Mouse (Mus musculus) brown adipose tissue, adult 24 weeks (tissue): ENCODE results near the gene Lrrc73. TPM values are rescaled to one million over a fixed set of nuclear protein-coding genes. Genes with fewer than 3 reads are reported as not detected.

Experiments used
- H3K27ac ChIP-seq: fragments of 200-500 bp; replicated peaks from 2 replicates; pipeline ENCODE4 v1.5.1; 2012; ENCODE audit warnings: low read depth, mild to moderate bottlenecking, low read length
- H3K4me1 ChIP-seq: fragments of 200-500 bp; 2 replicates; pipeline ENCODE4 v1.6.1; 2012; ENCODE audit warnings: low read length, mixed read lengths; ENCODE audit not compliant: control insufficient read depth, insufficient read depth, insufficient read length
- H3K4me3 ChIP-seq: fragments of 200-500 bp; 2 replicates; pipeline ENCODE4 v1.5.1; 2012; ENCODE audit warnings: low read depth, mild to moderate bottlenecking, low read length, moderate library complexity; ENCODE audit not compliant: insufficient read depth
- polyA plus RNA-seq: library from polyadenylated mRNA; stranded (reverse); fragments of >200 nt; gene quantifications from 2 replicates; pipeline ENCODE4 v1.2.4, GENCODE M21; 2012; ENCODE audit not compliant: missing spikeins, insufficient read depth, insufficient read length

Lrrc73 gene
- polyA plus RNA-seq, 1 experiment = not detected

GRCm38 (mm10) chr17:46297028-46297363, 43.7 kb downstream of the Lrrc73 start:
- peak overlapping the region; percentile 49 for H3K4me3 ChIP-seq
- no peaks in the 10 kb centered on the region; the same call in 1 of the 2 replicates for H3K4me1 ChIP-seq
- no peak overlapping the region for H3K27ac ChIP-seq

DNA sequence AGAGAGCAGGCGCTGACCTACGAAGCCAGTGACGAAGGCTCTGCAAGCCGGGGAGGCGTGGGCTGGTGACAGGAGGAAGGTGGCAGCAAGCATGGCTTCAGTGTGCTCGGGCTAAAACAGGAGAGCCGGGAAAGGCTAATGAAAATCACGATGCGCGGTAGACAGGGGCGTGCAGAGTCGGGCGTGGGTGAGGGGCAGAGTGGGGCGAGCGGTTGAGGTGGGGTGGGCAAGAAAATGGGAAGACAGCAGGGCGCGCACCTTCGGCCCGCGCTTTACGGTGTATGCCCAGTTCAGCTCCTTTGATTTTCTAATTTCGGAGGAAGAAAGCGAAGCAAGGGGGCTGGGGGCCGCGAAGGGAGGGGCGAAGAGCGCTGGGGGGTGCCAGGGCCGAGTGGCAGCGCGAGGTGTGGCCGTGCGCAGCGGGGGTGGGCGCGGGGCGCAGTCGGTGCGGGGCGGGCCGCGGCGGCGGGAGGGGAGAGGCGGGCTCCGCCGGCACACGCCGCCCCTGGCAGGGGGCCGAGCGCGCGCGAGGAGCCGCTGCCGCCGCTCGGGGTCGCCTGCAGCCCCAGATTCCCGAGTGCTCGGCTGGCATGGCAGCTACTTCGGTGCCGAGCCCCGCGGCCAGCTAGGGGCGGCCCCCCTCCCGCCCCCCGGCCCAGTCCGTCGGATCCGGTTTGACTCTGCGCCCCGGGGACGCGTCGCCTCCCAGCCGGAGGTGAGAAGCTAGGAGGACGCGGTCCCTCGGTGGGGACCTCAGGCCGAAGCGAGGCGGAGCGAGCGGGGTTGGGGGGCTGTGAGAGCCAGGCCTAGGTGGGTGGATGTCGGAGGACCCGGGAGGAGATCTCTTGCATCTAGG, 44.3 kb downstream of the Lrrc73 start, which contains the start of gene Dlk2:
Dlk2 (plus strand) TSS at position 58 of the 856 bp plus-strand sequence.
- no peaks in the 10 kb centered on the region; the same call in 1 of the 2 replicates for H3K4me1 ChIP-seq
- H3K27ac ChIP-seq = no peak within 1 kb of the TSS
- H3K4me3 ChIP-seq = peak within 1 kb of the TSS; percentile 49

DNA sequence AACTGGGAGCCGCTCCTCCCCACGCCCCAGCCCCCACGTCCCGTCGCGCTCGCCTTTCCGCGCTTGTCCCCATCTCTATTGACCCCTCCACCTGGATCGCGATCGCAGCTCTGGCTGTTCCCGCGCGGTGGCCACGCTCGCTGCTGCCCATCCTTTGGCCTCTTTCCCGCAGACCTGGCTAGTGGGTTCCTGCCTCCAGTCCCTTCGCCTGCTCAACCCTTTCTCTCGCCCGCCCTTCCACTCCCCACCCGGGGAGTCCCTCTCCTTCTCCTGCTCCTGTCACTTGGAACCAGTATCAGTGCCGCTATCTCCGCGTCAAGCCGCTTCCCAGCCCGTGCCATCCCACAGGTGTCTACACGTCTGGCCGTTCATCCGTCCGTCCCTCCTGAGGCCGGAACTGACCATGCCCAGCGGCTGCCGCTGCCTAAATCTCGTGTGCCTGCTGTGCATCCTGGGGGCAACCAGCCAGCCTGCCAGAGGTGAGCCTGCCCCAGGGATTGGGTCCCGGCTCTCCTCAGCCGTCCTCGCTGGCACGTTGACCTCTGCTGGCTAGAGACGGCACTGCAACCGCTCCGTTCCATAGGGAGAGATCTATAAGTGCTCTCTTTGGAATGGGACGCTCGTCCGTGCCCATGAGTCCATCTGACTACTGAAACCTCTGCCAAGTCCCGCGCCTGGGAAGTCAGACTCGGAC, 45.0 kb downstream of the Lrrc73 start:
- Histone ChIP-seq H3K4me3 (peak overlapping the region; percentile 49), H3K4me1 (no peaks in the 10 kb centered on the region; the same call in 1 of the 2 replicates), H3K27ac (no peak overlapping the region)

DNA sequence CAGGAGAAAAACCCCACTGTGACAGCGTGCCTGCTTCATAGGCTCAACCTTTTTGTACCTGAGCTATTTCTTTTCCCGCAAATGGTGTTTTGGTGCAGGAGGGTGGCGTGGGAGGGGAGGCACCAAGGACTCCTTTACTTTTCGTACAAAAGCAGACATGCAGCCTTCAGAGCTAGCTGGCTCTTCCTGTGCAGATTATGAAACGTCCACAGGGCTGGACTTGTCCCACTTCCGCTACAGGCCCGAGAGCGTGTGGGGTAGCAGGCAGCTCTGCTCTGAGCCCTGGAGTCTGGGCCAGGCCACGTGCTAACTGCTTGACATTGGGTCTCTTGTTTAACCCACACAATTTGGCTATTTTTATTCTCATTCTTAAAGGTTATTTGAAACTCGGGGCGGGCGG, 48.6 kb downstream of the Lrrc73 start:
- Histone ChIP-seq H3K4me1 (no peaks in the 10 kb centered on the region; the same call in 1 of the 2 replicates), H3K4me3 (no peak overlapping the region), H3K27ac (no peak overlapping the region)

- H3K4me1 ChIP-seq = no peaks in the 10 kb centered on the region
- H3K4me3 ChIP-seq = no peak overlapping the region
- H3K27ac ChIP-seq = no peak overlapping the region
These were observed 50.9 kb downstream of the Lrrc73 start for GRCm38 (mm10) chr17:46304184-46304583.

Other genes starting within 250 kb of the Lrrc73 start
- 189 and 214 TPM in 2 replicates for gene Vegfa, start 221.2 kb upstream of the Lrrc73 start, polyA plus RNA-seq
- 113 and 150 TPM in 2 replicates for gene Mrps18a, start 142.5 kb upstream of the Lrrc73 start, polyA plus RNA-seq
- gene Rsph9, start 109.3 kb upstream of the Lrrc73 start, polyA plus RNA-seq = 1.3 TPM in 1 of 2 replicates, not detected in the other
- gene Mad2l1bp, start 100.0 kb upstream of the Lrrc73 start, polyA plus RNA-seq = 4.2 and 4.9 TPM in 2 replicates
- gene Gtpbp2, start 92.5 kb upstream of the Lrrc73 start, polyA plus RNA-seq = 19.3 and 23.4 TPM in 2 replicates
- 4.3 and 5.3 TPM in 2 replicates for gene Polh, start 50.9 kb upstream of the Lrrc73 start, polyA plus RNA-seq
- gene Xpo5, start 50.7 kb upstream of the Lrrc73 start, polyA plus RNA-seq = 8.5 and 9.2 TPM in 2 replicates
- gene Polr1c, start 5.5 kb upstream of the Lrrc73 start, polyA plus RNA-seq = 19.9 and 29.9 TPM in 2 replicates
- 63.4 and 66.1 TPM in 2 replicates for gene Yipf3, start 5.5 kb upstream of the Lrrc73 start, polyA plus RNA-seq
- gene Tjap1, start 29.5 kb downstream of the Lrrc73 start, polyA plus RNA-seq = 8.6 and 13.5 TPM in 2 replicates
- gene Dlk2, start 43.9 kb downstream of the Lrrc73 start, polyA plus RNA-seq = not detected in 2 replicates
- gene Abcc10, start 74.8 kb downstream of the Lrrc73 start, polyA plus RNA-seq = 2.7 and 3.5 TPM in 2 replicates
- gene Zfp318, start 130.2 kb downstream of the Lrrc73 start, polyA plus RNA-seq = 8.0 and 12.4 TPM in 2 replicates
- not detected in 2 replicates for gene Crip3, start 175.4 kb downstream of the Lrrc73 start, polyA plus RNA-seq
- not detected in 2 replicates for gene Slc22a7, start 184.9 kb downstream of the Lrrc73 start, polyA plus RNA-seq
- not detected in 2 replicates for gene Ttbk1, start 234.1 kb downstream of the Lrrc73 start, polyA plus RNA-seq
- 0.87 TPM in 1 of 2 replicates, not detected in the other for gene Dnph1, start 243.2 kb downstream of the Lrrc73 start, polyA plus RNA-seq